11 mouse cellular contexts compared by ENCODE assay signal in genomic region chr2:96319649-96320048, GRCm38 (mm10). TPM values are rescaled to one million over a fixed set of nuclear protein-coding genes. Genes with fewer than 3 reads are reported as not detected.
DNase-seq lines count a peak whose midpoint lies in the region; ATAC-seq lines count a peak whose summit lies in the region.
"Had no signal": no experiment of that assay in that cellular context is flagged by ENCODE, and none has a peak within 500 bp of the region (broad histone marks: within the 10 kb centered on the region; RNA-seq: fewer than 3 reads in every experiment).

No protein-coding gene starts in this region.

- H3K4me3 ChIP-seq in forebrain, embryonic 16.5 days (replicated peaks; ENCODE audit: low read length), result peak overlapping the region; percentile 37
- peak overlapping the region; percentile 55 for H3K4me3 ChIP-seq in midbrain, embryonic 13.5 days (replicated peaks)

- peak; percentile 24 for DNase-seq in layer of hippocampus, adult 11-12 months (ENCODE audit: low spot score)
- DNase-seq in layer of hippocampus, adult 9-10 months (ENCODE audit: low spot score), result no peak
- DNase-seq in cerebellum, adult 9-11 months, result peak; percentile 52
- no peak for DNase-seq in thymus, postnatal 36 days
- no peak for DNase-seq in spleen, postnatal 36 days (ENCODE audit: low spot score in 2 of 2)
- DNase-seq in kidney, adult 11 months, result no peak
- DNase-seq: adrenal gland, postnatal 36 days; kidney, postnatal 4 days had no signal

- peaks cover 13% of the 10 kb centered on the region for H3K4me1 ChIP-seq in forebrain, embryonic 16.5 days (replicated peaks; ENCODE audit: control insufficient read depth, insufficient read depth, low read length)
- H3K4me1 ChIP-seq in midbrain, embryonic 13.5 days (replicated peaks), result peaks cover 25% of the 10 kb centered on the region

- WGBS in forebrain, embryonic 16.5 days, result 34% methylated on average over 6 of the region's 6 CpGs
- WGBS in midbrain, embryonic 13.5 days, result 34% methylated on average over 6 of the region's 6 CpGs

- H3K9ac ChIP-seq in forebrain, embryonic 16.5 days (replicated peaks; ENCODE audit: low read depth, low read length), result peak overlapping the region; percentile 36; the same call in 1 of the 2 replicates
- 0 out of 2 replicates have a peak overlapping the region, but pooled peaks have one; percentile 21 for H3K9ac ChIP-seq in midbrain, embryonic 13.5 days (replicated peaks)

- peak; percentile 47; the same call in 1 of the 2 replicates for ATAC-seq in forebrain, embryonic 16.5 days
- ATAC-seq in midbrain, embryonic 13.5 days, result no peak
- ATAC-seq: lung, postnatal 0 days had no signal

- no peaks in the 10 kb centered on the region for H3K27me3 ChIP-seq in forebrain, embryonic 16.5 days (replicated peaks; ENCODE audit: control insufficient read depth, insufficient read depth, low read length)
- no peaks in the 10 kb centered on the region for H3K27me3 ChIP-seq in midbrain, embryonic 13.5 days

- H3K4me2 ChIP-seq in forebrain, embryonic 16.5 days (ENCODE audit: low read length), result peak overlapping the region; percentile 82
- peak overlapping the region; percentile 82 for H3K4me2 ChIP-seq in midbrain, embryonic 13.5 days (replicated peaks)

- H3K27ac ChIP-seq in forebrain, embryonic 16.5 days (ENCODE audit: low read length), result no peak overlapping the region
- H3K27ac ChIP-seq in midbrain, embryonic 13.5 days, result no peak overlapping the region

- H3K9me3 ChIP-seq in forebrain, embryonic 16.5 days (ENCODE audit: control insufficient read depth, low read length), result no peaks in the 10 kb centered on the region
- H3K9me3 ChIP-seq in midbrain, embryonic 13.5 days, result no peaks in the 10 kb centered on the region

- no peaks in the 10 kb centered on the region for H3K36me3 ChIP-seq in forebrain, embryonic 16.5 days (ENCODE audit: control insufficient read depth, insufficient read depth)
- no peaks in the 10 kb centered on the region for H3K36me3 ChIP-seq in midbrain, embryonic 13.5 days

RNA-seq across cellular contexts. Expression of gene Lrrc4c, which starts 1.7 kb away (rescaled TPM):
- 26.5 and 30.9 TPM in 2 replicates for polyA plus RNA-seq in forebrain, embryonic 16.5 days (2015; fragmentation: Nextera tagmentation; extraction: Ambion mirVana)
- polyA plus RNA-seq in midbrain, embryonic 13.5 days (2015; fragmentation: Nextera tagmentation; extraction: Ambion mirVana), result 17.1 and 22.0 TPM in 2 replicates

Comparison
In these comparisons a context has a peak if more than half of its experiments do, and no peak if none do; other contexts are left out.
1. DNase-seq: peak in layer of hippocampus, adult 11-12 months (single experiment) and cerebellum, adult 9-11 months (single experiment); none in layer of hippocampus, adult 9-10 months (single experiment), thymus, postnatal 36 days (0 of 2), spleen, postnatal 36 days (0 of 2) and kidney, adult 11 months (single experiment).